Mouse (Mus musculus) spleen, postnatal 36 days (tissue): Measurements from ENCODE around the gene Tmem186.
A peak's percentile ranks its signal among the peaks of the same experiment; 100 is the strongest.

Source experiments
- DNase-seq, 2 experiments: peaks; one replicate each; pipeline ENCODE4 v3.0.0; 2022; ENCODE audit warnings: low spot score in 2 of 2, mixed read lengths in 1 of 2

Gene Tmem186

DNA sequence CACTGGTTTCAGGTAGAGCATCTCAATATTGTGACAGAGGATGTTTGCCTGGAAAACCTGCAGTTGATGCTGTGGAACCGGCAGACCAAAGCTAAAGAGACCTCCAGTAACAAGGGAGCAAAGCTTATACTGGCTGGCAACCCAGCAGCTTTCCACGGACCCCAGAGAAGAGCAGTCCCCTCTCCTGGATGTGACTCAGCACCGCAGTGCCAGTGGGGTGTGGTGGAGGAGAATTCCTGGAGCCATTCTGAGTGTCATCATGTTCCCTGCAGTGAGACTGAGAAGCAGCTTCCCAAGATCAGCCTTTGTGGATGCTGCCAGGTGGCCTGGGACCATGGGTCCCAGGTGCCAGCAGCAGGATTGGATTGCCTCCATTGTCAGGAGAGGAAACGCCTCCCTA is 24.5 kb downstream of the Tmem186 start:
- DNase-seq: no peak

DNA sequence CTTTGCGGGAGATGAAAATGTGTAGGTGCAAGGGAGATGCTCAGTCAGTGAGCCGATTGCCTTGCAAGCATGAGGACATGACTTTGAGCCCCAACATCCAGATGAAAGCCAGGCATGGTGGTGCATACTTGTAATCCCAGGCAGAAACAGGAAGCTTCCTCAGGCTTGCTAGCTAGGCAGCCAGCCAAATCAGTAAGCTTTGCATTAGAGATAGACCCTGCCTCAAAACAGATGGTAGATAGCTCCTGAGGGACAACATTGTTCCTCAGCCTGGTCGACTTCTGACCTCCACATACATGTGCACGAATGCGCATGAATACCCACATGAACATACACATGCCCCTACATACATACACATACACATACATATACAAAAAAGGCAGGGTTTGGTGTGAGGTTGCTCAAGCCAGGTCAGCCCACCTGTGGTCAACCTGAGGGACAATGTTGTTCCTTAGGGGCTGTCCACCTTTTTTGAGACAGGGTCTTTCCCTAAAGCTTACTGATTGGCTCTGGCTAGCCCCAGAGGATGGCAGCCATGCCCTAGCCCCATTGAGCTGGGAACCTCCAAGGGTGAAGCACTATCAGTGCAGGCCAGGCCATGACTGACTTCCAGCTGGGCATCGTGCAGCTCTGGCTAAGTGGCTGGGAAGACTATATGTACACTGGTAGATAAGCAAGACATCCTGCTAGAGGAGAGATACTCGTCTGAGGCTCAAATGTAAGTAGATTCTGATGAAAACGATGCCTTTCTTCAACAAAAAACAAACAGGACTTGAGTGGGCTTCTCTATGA is 25.1 kb downstream of the Tmem186 start:
- peak; percentile 30 to 55 for DNase-seq

DNA sequence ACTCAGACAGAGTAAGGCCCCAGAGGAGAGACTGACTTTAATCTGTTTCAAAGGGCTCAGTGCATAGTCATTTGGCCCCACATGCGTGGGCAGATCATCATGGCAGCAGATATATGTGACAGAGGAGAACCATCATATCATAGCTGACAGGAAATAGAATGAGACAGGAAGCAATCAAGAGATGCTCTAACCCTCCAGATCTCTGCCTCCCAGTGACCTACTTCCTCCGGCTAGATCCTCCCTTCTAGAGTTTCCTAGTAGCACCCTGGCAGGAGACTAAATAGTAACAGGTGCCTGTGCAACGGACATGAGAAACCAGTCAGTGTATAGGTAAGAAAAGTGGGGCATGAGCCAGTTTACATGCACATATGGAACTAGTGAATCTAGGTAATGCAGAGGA is 27.1 kb downstream of the Tmem186 start:
- no peak for DNase-seq

DNA sequence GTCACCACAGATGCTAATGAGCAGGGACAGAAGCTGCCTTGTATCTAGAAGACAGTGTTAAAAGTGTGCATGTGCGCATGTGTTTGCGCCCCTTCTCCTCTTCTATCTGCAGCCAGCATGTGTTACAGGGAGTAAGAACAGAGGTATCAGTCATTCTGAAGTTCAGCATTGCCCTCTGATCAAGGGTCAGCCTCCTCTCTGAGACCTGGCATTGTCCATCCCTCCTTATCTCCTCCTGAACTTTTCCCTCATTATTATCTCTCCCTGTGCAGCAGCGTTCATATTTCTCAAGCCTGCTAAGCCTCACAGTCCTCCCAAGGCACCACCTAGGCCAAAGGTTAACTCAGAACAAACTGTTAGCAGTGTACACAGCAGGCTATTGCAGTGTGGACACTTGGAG is 33.7 kb downstream of the Tmem186 start:
- DNase-seq: no peak

DNA sequence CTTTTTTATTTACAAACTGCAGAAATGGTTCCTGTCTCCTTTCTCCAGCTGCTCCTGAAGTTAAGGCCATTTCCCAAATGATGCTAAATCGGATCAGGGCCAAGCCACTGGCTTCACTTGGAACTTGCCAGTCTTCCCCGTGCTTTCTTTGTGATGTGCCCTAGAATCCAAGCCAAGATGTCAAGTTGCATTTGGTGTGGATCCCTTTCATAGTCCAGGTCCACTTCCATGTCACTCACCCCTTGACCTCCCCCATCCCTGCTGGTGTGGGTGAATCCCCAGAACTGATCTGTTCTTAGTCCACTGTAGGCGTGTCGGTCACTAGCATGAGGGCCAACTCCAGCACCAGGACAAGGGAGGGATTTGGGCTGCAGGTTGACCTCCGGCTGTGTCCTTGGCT is 40.0 kb downstream of the Tmem186 start:
- DNase-seq: no peak

DNA sequence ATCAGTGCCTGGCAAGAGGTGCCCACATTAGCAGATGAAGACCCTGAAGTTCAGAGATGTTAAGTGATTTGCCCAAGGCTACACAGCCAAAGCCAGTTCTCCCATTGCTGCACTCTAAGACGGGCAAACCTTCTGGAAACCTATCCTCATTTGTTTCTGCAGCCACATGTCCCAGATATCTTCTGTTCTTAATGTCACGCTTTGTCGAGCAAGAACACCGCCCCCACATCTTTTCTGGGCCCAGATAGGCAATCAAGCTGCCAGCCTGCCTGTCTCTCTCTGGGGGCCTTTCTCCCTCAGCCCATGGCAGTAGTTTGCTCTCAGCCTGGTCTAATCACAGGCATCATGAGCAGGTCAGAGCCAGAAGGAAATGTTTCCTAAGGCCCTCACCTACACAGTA is 41.2 kb downstream of the Tmem186 start:
- no peak for DNase-seq

DNA sequence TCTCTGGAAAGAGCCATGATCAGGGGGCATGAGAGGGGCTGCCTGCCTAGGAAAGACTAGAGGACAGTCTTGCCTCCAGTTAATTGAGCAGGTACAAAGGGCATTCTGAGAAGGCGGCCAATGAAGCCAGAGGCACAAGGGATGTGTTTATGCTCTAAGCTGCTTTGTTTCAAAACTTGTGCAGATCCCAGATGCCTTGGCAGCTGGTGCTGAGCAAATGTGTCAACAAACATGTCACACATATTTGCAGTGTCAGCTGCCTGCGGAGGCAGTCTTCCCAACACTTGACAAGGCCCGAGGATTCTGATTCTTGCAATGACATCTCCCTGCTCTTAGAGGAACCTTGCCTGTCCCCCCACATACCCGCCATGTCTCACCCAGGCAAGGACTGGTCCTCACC is 42.1 kb downstream of the Tmem186 start:
- DNase-seq: no peak

DNA sequence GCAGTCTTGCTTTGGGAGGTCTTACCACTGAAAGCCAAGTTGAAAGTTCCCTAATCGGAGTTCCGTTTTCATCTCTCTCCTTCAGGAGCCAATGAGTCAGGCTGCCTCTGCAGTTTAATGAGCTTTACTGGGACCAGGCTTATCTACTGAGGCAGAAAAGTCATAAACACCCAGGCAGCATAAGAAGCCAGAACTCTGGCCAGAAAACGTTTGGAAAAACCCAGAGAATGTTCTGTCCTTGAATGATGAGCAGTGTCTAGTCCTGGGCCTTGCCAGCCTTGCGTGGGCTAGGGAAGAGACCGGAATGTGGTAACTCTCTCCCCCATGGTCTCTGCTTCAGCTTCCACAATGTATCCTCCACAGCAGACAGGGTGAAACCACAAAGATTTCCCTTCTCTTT is 52.5 kb downstream of the Tmem186 start:
- no peak for DNase-seq

DNA sequence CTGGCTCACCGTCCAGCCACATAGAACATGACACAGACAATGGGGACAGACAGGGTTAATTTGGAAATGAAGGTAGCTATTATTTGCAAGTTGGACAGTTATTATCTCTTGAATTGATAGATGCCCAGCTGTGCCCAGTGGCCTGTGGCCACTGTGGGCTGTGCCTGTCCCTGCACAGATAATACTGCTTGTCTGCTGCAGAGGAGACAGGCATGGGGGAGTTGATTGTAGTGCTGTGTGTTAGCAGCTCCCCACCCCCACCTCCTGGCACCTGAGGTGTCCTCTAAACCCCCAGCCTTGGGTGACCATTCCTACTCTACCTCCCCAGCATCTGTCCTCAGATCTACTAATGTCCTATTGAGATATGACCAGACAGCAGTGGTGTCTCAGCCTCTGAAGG is 53.3 kb downstream of the Tmem186 start:
- DNase-seq: no peak
